Mouse (Mus musculus) layer of hippocampus, adult 9-10 months (tissue): ENCODE measurements at regions not wholly inside any gene's neighbourhood (a gene's known extent, or its start where the extent isn't known, plus 50 kb on each side); places are given as distances from the start of the nearest gene placed in this dataset.

ENCODE experiments used
- DNase-seq: peaks from one replicate; pipeline ENCODE4 v3.0.0; 2022; ENCODE audit warnings: low spot score

- DNase-seq, result no peak
Measured at GRCm38 (mm10) chr7:70117930-70118922, 248.3 kb downstream of the Nr2f2 start.

- no peak for DNase-seq
Measured at GRCm38 (mm10) chr7:70109013-70109412, 257.5 kb downstream of the Nr2f2 start.

- DNase-seq, result no peak
Measured at GRCm38 (mm10) chr7:70105024-70105423, 261.5 kb downstream of the Nr2f2 start.

- DNase-seq, result no peak
Measured at GRCm38 (mm10) chr7:70104486-70104885, 262.0 kb downstream of the Nr2f2 start.

GRCm38 (mm10) chr7:70103680-70104079 lies 262.9 kb downstream of the Nr2f2 start:
- no peak for DNase-seq

- DNase-seq, result no peak
Measured at GRCm38 (mm10) chr7:70099001-70099400, 267.5 kb downstream of the Nr2f2 start.

- DNase-seq, result no peak
Measured at GRCm38 (mm10) chr7:70093916-70094784, 272.4 kb downstream of the Nr2f2 start.

GRCm38 (mm10) chr7:70092089-70092488 lies 274.4 kb downstream of the Nr2f2 start:
- DNase-seq, result no peak

GRCm38 (mm10) chr7:70089121-70089520 lies 277.4 kb downstream of the Nr2f2 start:
- DNase-seq, result no peak

- no peak for DNase-seq
Measured at GRCm38 (mm10) chr7:70069662-70070061, 296.9 kb downstream of the Nr2f2 start.

- no peak for DNase-seq
Measured at GRCm38 (mm10) chr7:70067828-70068719, 298.5 kb downstream of the Nr2f2 start.

GRCm38 (mm10) chr7:70067071-70067470 lies 299.5 kb downstream of the Nr2f2 start:
- no peak for DNase-seq

GRCm38 (mm10) chr7:70066448-70066847 lies 300.1 kb downstream of the Nr2f2 start:
- DNase-seq, result no peak

- DNase-seq, result no peak
Measured at GRCm38 (mm10) chr7:70065471-70066130, 300.9 kb downstream of the Nr2f2 start.

GRCm38 (mm10) chr7:70047415-70047753 lies 319.2 kb downstream of the Nr2f2 start:
- DNase-seq, result no peak

- DNase-seq, result no peak
Measured at GRCm38 (mm10) chr7:70046691-70047414, 319.7 kb downstream of the Nr2f2 start.

- no peak for DNase-seq
Measured at GRCm38 (mm10) chr7:70037011-70037410, 329.5 kb downstream of the Nr2f2 start.

GRCm38 (mm10) chr7:70032857-70033256 lies 333.7 kb downstream of the Nr2f2 start:
- DNase-seq, result no peak

GRCm38 (mm10) chr7:70029311-70029710 lies 337.2 kb downstream of the Nr2f2 start:
- no peak for DNase-seq

- DNase-seq, result no peak
Measured at GRCm38 (mm10) chr7:70025527-70025926, 341.0 kb downstream of the Nr2f2 start.

GRCm38 (mm10) chr7:70016611-70017010 lies 349.9 kb downstream of the Nr2f2 start:
- DNase-seq, result no peak
